Mouse (Mus musculus) skeletal muscle tissue, postnatal 0 days (tissue): ENCODE measurements around the gene Rapgef6. TPM values are rescaled to one million over a fixed set of nuclear protein-coding genes. Genes with fewer than 3 reads are reported as not detected.

ENCODE experiments used
- microRNA-seq, 2 experiments: library from miRNA; unstranded; fragments of <30 nt; microRNA quantifications; one replicate each; pipeline ENCODE4; 2016
- polyA plus RNA-seq: library from polyadenylated mRNA; unstranded; fragments of >200 nt; fragmentation: Nextera tagmentation; extraction: Ambion mirVana; gene quantifications from 2 replicates; pipeline ENCODE4 v1.2.1, GENCODE M21; 2015

The Rapgef6 gene
- 11.5 and 11.7 TPM in 2 replicates for polyA plus RNA-seq

DNA sequence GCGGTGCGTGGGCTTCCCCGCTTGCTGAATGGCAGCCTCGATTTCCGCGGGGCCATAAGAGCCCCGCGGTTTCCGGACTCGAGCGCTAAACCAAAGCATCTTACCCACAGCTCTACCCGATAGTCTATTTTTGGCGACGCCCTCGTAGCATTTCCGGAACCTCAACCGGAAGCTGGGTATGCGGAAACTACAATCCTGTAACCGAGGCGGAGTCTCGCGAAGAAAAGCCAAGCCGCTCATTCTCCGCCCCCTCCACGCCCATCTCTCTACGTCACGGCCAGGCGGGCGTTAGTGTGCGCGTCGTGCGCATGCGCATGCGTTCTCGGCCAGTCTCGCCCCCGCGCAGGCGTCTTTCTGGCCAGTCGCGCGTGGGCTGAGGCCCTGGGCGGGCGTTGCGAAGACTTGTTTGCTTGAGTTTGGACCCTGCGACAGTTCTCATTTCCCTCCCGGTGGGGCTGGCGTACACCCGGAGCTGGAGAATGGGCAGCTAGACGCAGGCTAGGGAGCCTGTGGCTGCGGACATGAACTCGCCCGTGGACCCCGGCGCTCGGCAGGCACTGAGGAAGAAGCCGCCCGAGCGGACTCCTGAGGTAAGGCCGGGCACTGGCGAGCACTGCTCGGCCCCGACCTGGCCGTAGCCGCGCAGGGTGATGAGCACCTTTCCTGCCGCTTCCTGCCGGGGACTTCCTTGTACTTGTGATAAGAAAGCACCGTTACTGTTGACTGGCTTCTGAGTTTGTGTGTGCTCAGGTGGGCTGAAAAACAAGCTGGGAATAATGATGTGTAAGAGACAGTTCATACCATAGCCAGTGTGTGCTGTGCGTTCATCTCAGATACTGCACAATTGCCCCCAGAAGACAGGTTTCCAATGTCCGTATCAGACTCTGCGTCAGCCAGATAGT lies at the start of gene Rapgef6:
Rapgef6 (plus strand) TSS at position 319 of the 902 bp plus-strand sequence.

Small RNA genes within 50 kb of the gene (microRNA-seq; reads per million reads assigned to microRNA genes)
- 0 reads per million in 2 experiments for gene Gm26116

Other genes starting within 250 kb of the Rapgef6 start
- 2.4 and 4.1 TPM in 2 replicates for gene Acsl6, start 219.0 kb upstream of the Rapgef6 start, polyA plus RNA-seq
- not detected in 2 replicates for gene Meikin, start 152.2 kb upstream of the Rapgef6 start, polyA plus RNA-seq
- 7.2 and 8.7 TPM in 2 replicates for gene Fnip1, start 84.6 kb upstream of the Rapgef6 start, polyA plus RNA-seq